Mouse (Mus musculus): ENCODE results near the gene Eif2s2. TPM values are rescaled to one million over a fixed set of nuclear protein-coding genes. Genes with fewer than 3 reads are reported as not detected.

Gene Eif2s2
- polyA plus RNA-seq, 1 experiment from 2014 or later = 188 TPM

DNA sequence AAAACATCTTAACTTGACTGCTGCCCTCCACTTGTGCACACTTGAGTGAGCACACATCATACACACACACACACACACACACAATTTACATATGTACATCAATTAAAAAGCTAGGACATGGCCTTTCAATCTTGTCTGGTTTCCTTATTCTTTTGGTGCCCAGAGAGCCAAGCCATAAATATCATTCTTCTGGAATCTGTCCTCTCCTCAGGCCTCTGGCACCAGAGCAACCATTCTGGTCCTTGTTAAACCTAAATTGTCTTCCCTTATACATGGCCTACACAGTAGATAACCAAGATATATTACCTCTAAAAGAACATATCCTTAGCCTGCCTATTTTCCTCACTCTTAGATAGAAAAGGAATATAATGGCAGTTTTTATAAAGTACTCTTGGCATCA is 44.6 kb downstream of the Eif2s2 start:
- H3K36me3 ChIP-seq (ENCODE audit: inconsistent target) = no peaks in the 10 kb centered on the region

DNA sequence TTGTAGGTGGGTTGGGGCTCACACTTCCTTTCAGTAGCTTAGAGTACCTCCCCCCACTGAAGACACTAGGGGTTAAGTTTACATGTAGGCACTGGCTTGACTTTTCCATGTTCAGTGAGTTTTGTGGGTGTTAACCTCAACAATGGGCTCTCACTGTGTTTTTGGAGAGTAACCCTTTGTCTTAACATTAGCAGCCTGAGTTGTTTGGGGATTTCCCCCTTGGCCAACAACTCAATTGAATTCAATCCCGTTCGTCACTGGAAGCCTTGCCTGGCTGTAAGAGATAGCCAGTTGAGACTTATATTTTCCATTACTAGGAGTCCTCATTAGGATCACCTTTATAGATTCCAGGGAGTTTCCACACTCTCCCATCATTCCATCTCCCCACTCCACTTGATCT is 56.2 kb downstream of the Eif2s2 start:
- WGBS (ENCODE audit: missing documents) = 94% methylated on average over 2 of the region's 2 CpGs
- Histone ChIP-seq H3K79me2 (ENCODE audit: inconsistent target) (peaks cover 100% of the 10 kb centered on the region), H3K36me3 (ENCODE audit: inconsistent target) (no peaks in the 10 kb centered on the region), H3K27ac (no peak overlapping the region), H3K4me3 (ENCODE audit: inconsistent target) (no peak overlapping the region)

More for the DNA sequence above, 44.6 kb downstream of the Eif2s2 start:
- Histone ChIP-seq H3K4me3 (ENCODE audit: inconsistent target) (no peak overlapping the region), H3K27ac (no peak overlapping the region), H3K79me2 (ENCODE audit: inconsistent target) (peaks cover 100% of the 10 kb centered on the region)

DNA sequence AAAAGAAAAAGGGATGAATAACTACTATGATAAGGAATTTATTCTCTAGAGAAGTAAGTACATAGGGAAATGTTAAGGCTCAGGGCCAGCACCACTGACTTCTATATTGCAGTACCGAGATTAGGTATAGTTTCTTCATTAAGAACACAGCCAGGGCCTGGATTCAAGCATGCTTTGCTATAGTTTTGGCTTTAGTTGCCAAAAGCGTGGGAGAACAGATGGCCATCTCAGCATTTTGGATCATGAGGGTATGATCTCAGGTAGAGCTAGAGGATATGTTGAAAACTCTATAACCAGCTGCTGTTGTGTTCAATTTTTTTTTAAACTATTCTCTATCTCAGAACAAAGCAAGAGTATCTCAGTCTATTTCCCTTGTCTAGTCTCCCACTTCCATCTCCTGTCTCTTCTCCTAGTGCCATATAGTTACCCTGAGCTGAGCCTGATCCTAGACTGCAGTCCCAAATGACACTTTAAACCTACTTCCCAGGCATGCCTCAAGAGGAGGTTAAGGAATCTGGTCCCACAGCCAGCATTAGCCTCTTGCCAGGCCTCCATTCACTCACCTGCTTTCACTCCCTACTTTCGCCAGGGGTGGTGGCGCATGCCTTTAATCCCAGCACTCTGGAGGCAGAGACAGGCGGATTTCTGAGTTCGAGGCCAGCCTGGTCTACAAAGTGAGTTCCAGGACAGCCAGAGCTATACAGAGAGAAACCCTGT is 58.4 kb downstream of the Eif2s2 start:
- Histone ChIP-seq H3K27ac (no peak overlapping the region), H3K79me2 (ENCODE audit: inconsistent target) (peaks cover 100% of the 10 kb centered on the region), H3K36me3 (ENCODE audit: inconsistent target) (no peaks in the 10 kb centered on the region), H3K4me3 (ENCODE audit: inconsistent target) (no peak overlapping the region)
- 89% methylated on average over 3 of the region's 6 CpGs for WGBS (ENCODE audit: missing documents)

DNA sequence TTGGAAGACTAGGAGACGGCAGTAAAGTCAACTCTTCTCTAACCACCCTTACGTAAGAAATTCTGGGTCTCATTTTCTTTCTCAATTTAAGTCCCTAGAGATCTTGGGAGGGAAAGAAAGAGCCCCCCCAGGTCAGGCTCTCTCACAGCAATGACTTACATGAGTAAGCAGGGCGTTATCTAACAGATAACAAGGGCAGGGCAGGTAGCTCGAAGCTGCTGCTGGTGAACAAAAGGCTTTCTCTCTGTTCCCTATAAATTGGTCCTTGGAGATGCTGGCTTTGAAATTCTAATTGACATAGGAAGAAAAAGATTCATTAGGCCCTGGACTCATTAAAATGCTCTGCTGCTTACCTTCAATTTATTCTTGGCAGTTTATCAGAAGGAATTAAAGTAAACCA is 60.3 kb downstream of the Eif2s2 start:
- Histone ChIP-seq H3K27ac (no peak overlapping the region), H3K4me3 (ENCODE audit: inconsistent target) (no peak overlapping the region), H3K79me2 (ENCODE audit: inconsistent target) (peaks cover 100% of the 10 kb centered on the region), H3K36me3 (ENCODE audit: inconsistent target) (no peaks in the 10 kb centered on the region)
- WGBS (ENCODE audit: missing documents) = 91% methylated on average over 4 of the region's 4 CpGs

DNA sequence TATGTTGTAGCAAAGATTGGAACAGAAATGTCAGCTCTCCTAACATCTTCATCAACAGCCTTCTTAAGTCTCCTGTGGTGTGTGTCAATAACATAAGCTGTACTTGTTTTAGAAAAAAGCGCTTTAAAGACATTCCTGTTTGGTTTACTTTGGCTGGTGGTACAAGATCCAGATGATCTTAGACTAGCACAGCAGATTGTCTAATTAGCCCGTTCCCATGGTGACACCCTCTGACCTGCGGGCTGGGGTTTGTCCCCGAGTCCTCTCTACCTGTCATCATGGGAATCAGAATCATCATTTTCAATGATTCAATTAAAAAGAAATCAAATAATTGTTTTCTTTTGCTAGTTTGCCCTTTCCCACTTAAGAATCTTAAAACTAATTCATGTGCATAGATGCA is 65.2 kb downstream of the Eif2s2 start:
- no peak overlapping the region for H3K27ac ChIP-seq
- H3K4me3 ChIP-seq (ENCODE audit: inconsistent target) = no peak overlapping the region
- H3K79me2 ChIP-seq (ENCODE audit: inconsistent target) = peaks cover 100% of the 10 kb centered on the region
- no peaks in the 10 kb centered on the region for H3K36me3 ChIP-seq (ENCODE audit: inconsistent target)
- 92% methylated on average over 4 of the region's 4 CpGs for WGBS (ENCODE audit: missing documents)

DNA sequence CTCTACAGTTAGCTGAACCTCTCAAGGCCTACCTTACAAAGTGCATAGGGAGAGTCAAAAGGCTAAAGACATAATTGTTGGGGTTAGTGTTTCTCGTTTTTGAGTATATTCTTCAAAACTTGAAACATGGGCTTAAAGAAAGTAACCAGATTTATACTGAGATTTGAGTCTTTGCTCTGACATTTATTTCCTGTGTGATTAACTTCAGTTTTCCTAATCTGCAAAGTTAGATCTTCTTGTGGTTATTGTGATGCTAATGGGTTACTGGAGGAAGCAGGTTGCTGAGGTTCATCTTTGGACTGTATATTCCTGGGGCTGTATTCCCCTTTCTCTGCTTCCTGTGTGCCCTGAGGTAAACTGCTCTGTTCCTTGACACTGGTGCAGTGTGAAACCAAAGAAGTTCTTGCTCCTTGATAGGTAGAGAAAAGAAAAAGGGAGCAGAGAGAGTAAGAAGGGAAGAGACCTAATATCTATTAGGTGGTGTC is 66.6 kb downstream of the Eif2s2 start:
- Histone ChIP-seq H3K79me2 (ENCODE audit: inconsistent target) (peaks cover 100% of the 10 kb centered on the region), H3K36me3 (ENCODE audit: inconsistent target) (no peaks in the 10 kb centered on the region), H3K4me3 (ENCODE audit: inconsistent target) (no peak overlapping the region), H3K27ac (no peak overlapping the region)
- WGBS (ENCODE audit: missing documents) = 89% methylated on average over 1 of the region's 1 CpGs

Other genes with a start within 250 kb of the Eif2s2 start
- 337 to 461 TPM (median 343 TPM) in 3 replicates for gene Chmp4b, start 241.2 kb downstream of the Eif2s2 start, polyA plus RNA-seq (2018)
- not detected in 3 replicates for gene Gm14214, start 122.9 kb downstream of the Eif2s2 start, polyA plus RNA-seq (2018)
- gene Raly, start 101.8 kb downstream of the Eif2s2 start, polyA plus RNA-seq (2018) = 115 to 167 TPM (median 115 TPM) in 3 replicates
- not detected in 3 replicates for gene a, start 101.5 kb downstream of the Eif2s2 start, polyA plus RNA-seq (2018)
- not detected in 3 replicates for gene Gm14226, start 125.3 kb upstream of the Eif2s2 start, polyA plus RNA-seq (2018)
- gene Ahcy, start 181.6 kb upstream of the Eif2s2 start, polyA plus RNA-seq (2018) = 11.2 to 40.1 TPM (median 16.2 TPM) in 3 replicates
- gene Itch, start 240.6 kb upstream of the Eif2s2 start, polyA plus RNA-seq (2018) = 32.1 to 44.3 TPM (median 34.9 TPM) in 3 replicates